In the genomic region with DNA sequence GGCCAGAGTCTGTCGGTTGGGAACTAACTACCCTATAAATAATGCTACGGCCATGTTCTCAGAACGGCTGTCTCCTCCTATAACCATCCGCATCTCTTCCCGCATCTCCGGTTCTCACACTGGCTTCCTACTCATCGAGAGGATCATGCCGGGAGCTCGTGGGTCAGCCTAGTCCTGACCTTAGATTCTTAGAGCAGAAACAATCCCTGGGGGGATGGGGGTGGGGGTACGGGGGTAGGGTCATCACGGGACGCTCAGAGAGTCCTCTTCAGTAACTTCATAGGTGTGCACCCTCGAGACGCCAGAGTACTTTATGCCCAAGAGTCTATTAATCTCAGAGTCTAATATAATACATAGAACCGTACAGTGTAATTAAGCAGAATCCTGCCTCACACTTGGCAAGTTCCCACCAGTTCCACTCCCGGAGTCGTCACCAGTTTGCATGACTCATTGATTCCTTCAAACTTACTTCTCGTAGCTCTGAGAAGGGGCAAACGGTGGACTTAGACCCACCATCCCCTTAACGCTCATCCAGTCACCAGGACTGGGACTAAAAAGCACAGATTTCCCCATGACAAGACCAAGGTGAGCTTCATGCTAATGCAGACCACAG, we compare ENCODE assay signal across 23 mouse cellular contexts.
DNase-seq lines count a peak whose midpoint lies in the region; ATAC-seq and TF ChIP-seq lines count a peak whose summit lies in the region.
"Had no signal": no experiment of that assay in that cellular context is flagged by ENCODE, and none has a peak within 500 bp of the region (broad histone marks: within the 10 kb centered on the region; RNA-seq: fewer than 3 reads in every experiment).

No protein-coding gene starts in this region.

- peaks cover 40% of the 10 kb centered on the region for H3K4me1 ChIP-seq in limb, embryonic 15.5 days
- peaks cover 3% of the 10 kb centered on the region; the same call in 1 of the 2 replicates for H3K4me1 ChIP-seq in limb, embryonic 10.5 days
- peaks cover 10% of the 10 kb centered on the region; the same call in 1 of the 2 replicates for H3K4me1 ChIP-seq in brown adipose tissue, adult 24 weeks (ENCODE audit: control insufficient read depth, insufficient read depth, insufficient read length, low read length)
- H3K4me1 ChIP-seq in forebrain, postnatal 0 days (ENCODE audit: insufficient read depth), result peaks cover 9% of the 10 kb centered on the region; the same call in 1 of the 2 replicates
- H3K4me1 ChIP-seq: forebrain, embryonic 12.5 days; liver, embryonic 13.5 days; megakaryocyte, embryonic 14.5 days had no signal

- no peak for ATAC-seq in limb, embryonic 15.5 days (ENCODE audit: insufficient number of reproducible peaks, low FRiP score, low TSS enrichment, low read depth)
- no peak for ATAC-seq in forebrain, postnatal 0 days

- H3K27ac ChIP-seq in limb, embryonic 15.5 days, result peak overlapping the region; percentile 3; the same call in 1 of the 2 replicates
- no peak overlapping the region for H3K27ac ChIP-seq in limb, embryonic 10.5 days
- peak overlapping the region; percentile 44 for H3K27ac ChIP-seq in brown adipose tissue, adult 24 weeks (replicated peaks; ENCODE audit: low read depth, low read length)
- H3K27ac ChIP-seq in forebrain, postnatal 0 days (ENCODE audit: low read depth, low read length), result no peak overlapping the region
- H3K27ac ChIP-seq: forebrain, embryonic 12.5 days; hindbrain, embryonic 13.5 days; limb, embryonic 12.5 days; liver, embryonic 13.5 days; neural tube, embryonic 13.5 days had no signal

- 0 out of 2 replicates have a peak, but pooled peaks cover 4% of the 10 kb centered on the region for H3K27me3 ChIP-seq in limb, embryonic 15.5 days
- no peaks in the 10 kb centered on the region for H3K27me3 ChIP-seq in limb, embryonic 10.5 days (ENCODE audit: low read depth, poor library complexity, severe bottlenecking)
- no peaks in the 10 kb centered on the region for H3K27me3 ChIP-seq in forebrain, postnatal 0 days (ENCODE audit: insufficient read depth, low read length)
- H3K27me3 ChIP-seq: forebrain, embryonic 12.5 days; limb, embryonic 12.5 days; liver, embryonic 13.5 days; neural tube, embryonic 13.5 days had no signal

- intact Hi-C loops in heart, postnatal 10 days (cut with DNase I), result loop anchor here (2.0 to 10.0 kb wide), 2 partner anchors 17 to 297 kb away; a partner anchor contains a TSS

- TF ChIP-seq CTCF in forebrain, postnatal 0 days (IDR thresholded peaks at IDR 0.05; ENCODE audit: low read depth), result no peak

- H3K4me2 ChIP-seq in limb, embryonic 15.5 days, result no peak overlapping the region
- H3K4me2 ChIP-seq in forebrain, postnatal 0 days (ENCODE audit: low read depth), result no peak overlapping the region
- H3K4me2 ChIP-seq: forebrain, embryonic 12.5 days; hindbrain, embryonic 13.5 days; limb, embryonic 12.5 days; liver, embryonic 13.5 days; neural tube, embryonic 13.5 days had no signal

- WGBS in limb, embryonic 15.5 days, result 61% methylated on average over 20 of the region's 20 CpGs
- 86% methylated on average over 20 of the region's 20 CpGs for WGBS in limb, embryonic 10.5 days
- 71% methylated on average over 20 of the region's 20 CpGs for WGBS in forebrain, postnatal 0 days

- DNase-seq in cerebellum, adult 18-20 months, result peak; percentile 51
- DNase-seq in cerebellum, adult 8-10 months, result no peak
- DNase-seq in limb, embryonic 10.5 days (ENCODE audit: low spot score), result no peak
- DNase-seq in heart, postnatal 10 days, result peak; percentile 58 to 64
- no peak for DNase-seq in frontal cortex, postnatal 36 days (ENCODE audit: low spot score in 2 of 2)
- no peak for DNase-seq in forebrain, postnatal 0 days
- DNase-seq: adrenal gland, postnatal 36 days; cerebellum, adult 9-11 months; gastrocnemius, postnatal 36 days; kidney, adult 9 months; kidney, postnatal 36 days; liver, embryonic 13.5 days; lung, postnatal 14 days; midbrain, embryonic 14.5 days; right cerebral cortex, adult 18-20 months; thymus, postnatal 36 days had no signal

- H3K9ac ChIP-seq in limb, embryonic 15.5 days, result no peak overlapping the region
- no peak overlapping the region for H3K9ac ChIP-seq in forebrain, postnatal 0 days
- H3K9ac ChIP-seq: forebrain, embryonic 12.5 days; hindbrain, embryonic 13.5 days; limb, embryonic 12.5 days; liver, embryonic 13.5 days; neural tube, embryonic 13.5 days had no signal

- H3K36me3 ChIP-seq in limb, embryonic 15.5 days, result no peaks in the 10 kb centered on the region
- no peaks in the 10 kb centered on the region for H3K36me3 ChIP-seq in limb, embryonic 10.5 days
- H3K36me3 ChIP-seq in forebrain, postnatal 0 days (ENCODE audit: insufficient read depth), result no peaks in the 10 kb centered on the region
- H3K36me3 ChIP-seq: forebrain, embryonic 12.5 days; hindbrain, embryonic 13.5 days; limb, embryonic 12.5 days; liver, embryonic 13.5 days; neural tube, embryonic 13.5 days had no signal

- H3K4me3 ChIP-seq in limb, embryonic 15.5 days, result no peak overlapping the region
- no peak overlapping the region for H3K4me3 ChIP-seq in limb, embryonic 10.5 days
- no peak overlapping the region for H3K4me3 ChIP-seq in brown adipose tissue, adult 24 weeks (ENCODE audit: insufficient read depth, low read depth, low read length)
- no peak overlapping the region for H3K4me3 ChIP-seq in forebrain, postnatal 0 days (ENCODE audit: low read depth, low read length)
- H3K4me3 ChIP-seq: forebrain, embryonic 12.5 days; hindbrain, embryonic 13.5 days; limb, embryonic 12.5 days; liver, embryonic 13.5 days; megakaryocyte, embryonic 14.5 days; neural tube, embryonic 13.5 days had no signal

- no peaks in the 10 kb centered on the region for H3K9me3 ChIP-seq in limb, embryonic 15.5 days
- H3K9me3 ChIP-seq in limb, embryonic 10.5 days (replicated peaks), result no peaks in the 10 kb centered on the region
- H3K9me3 ChIP-seq in forebrain, postnatal 0 days (ENCODE audit: low read length), result no peaks in the 10 kb centered on the region
- H3K9me3 ChIP-seq: forebrain, embryonic 12.5 days; hindbrain, embryonic 13.5 days; limb, embryonic 12.5 days; liver, embryonic 13.5 days; megakaryocyte, embryonic 14.5 days; neural tube, embryonic 13.5 days had no signal

Comparison
In these comparisons a context has a peak if more than half of its experiments do, and no peak if none do; other contexts are left out.
1. DNase-seq: peak in cerebellum, adult 18-20 months (2 of 2) and heart, postnatal 10 days (2 of 2); none in cerebellum, adult 8-10 months (single experiment), limb, embryonic 10.5 days (single experiment), frontal cortex, postnatal 36 days (0 of 2) and forebrain, postnatal 0 days (single experiment).
2. H3K27ac ChIP-seq: peak in limb, embryonic 15.5 days (single experiment) and brown adipose tissue, adult 24 weeks (single experiment); none in limb, embryonic 10.5 days (single experiment) and forebrain, postnatal 0 days (single experiment).